Mouse (Mus musculus): ENCODE results near the gene Fundc2. TPM values are rescaled to one million over a fixed set of nuclear protein-coding genes. Genes with fewer than 3 reads are reported as not detected.

Gene Fundc2
- 10 to 100 TPM; 40.8 to 54.5 TPM for total RNA-seq (2021)

GRCm38 (mm10) chrX:75382195-75382771 is at the start of gene Fundc2, which contains the start of gene F8:
TSS of gene Fundc2 (plus strand) at chrX:75382399.
TSS of gene F8 (minus strand) at chrX:75382615.
- DNase-seq (ENCODE audit: extremely low spot score in 1 of 2, low spot score in 1 of 2): peak; percentile 21 to 27

GRCm38 (mm10) chrX:75370197-75370596 is 12.0 kb upstream of the Fundc2 start:
- DNase-seq (ENCODE audit: extremely low spot score in 1 of 2, low spot score in 1 of 2): no peak

- DNase-seq (ENCODE audit: extremely low spot score in 1 of 2, low spot score in 1 of 2): no peak
Observed at GRCm38 (mm10) chrX:75372666-75373425, 9.4 kb upstream of the Fundc2 start.

GRCm38 (mm10) chrX:75376815-75377214 is 5.4 kb upstream of the Fundc2 start:
- no peak for DNase-seq (ENCODE audit: extremely low spot score in 1 of 2, low spot score in 1 of 2)

- DNase-seq (ENCODE audit: extremely low spot score in 1 of 2, low spot score in 1 of 2): no peak
Observed at GRCm38 (mm10) chrX:75381176-75381575, 1.0 kb upstream of the Fundc2 start.

- no peak for DNase-seq (ENCODE audit: extremely low spot score in 1 of 2, low spot score in 1 of 2)
Observed at GRCm38 (mm10) chrX:75381699-75382098, 500 bp upstream of the Fundc2 start.

- DNase-seq (ENCODE audit: extremely low spot score in 1 of 2, low spot score in 1 of 2): no peak
Observed at GRCm38 (mm10) chrX:75399471-75399870, 17.3 kb downstream of the Fundc2 start.

- DNase-seq (ENCODE audit: extremely low spot score in 1 of 2, low spot score in 1 of 2): no peak
Observed at GRCm38 (mm10) chrX:75402668-75403067, 20.5 kb downstream of the Fundc2 start.

- DNase-seq (ENCODE audit: extremely low spot score in 1 of 2, low spot score in 1 of 2): no peak
Observed at GRCm38 (mm10) chrX:75403350-75403749, 21.2 kb downstream of the Fundc2 start.

GRCm38 (mm10) chrX:75409711-75410110 is 27.5 kb downstream of the Fundc2 start:
- DNase-seq (ENCODE audit: extremely low spot score in 1 of 2, low spot score in 1 of 2): no peak

GRCm38 (mm10) chrX:75415936-75416785 is 34.0 kb downstream of the Fundc2 start, which contains the start of the genes Cmc4, Mtcp1 and Brcc3:
TSS of gene Cmc4 (minus strand) at chrX:75416584.
TSS of gene Mtcp1 (minus strand) at chrX:75416588.
TSS of gene Brcc3 (plus strand) at chrX:75416628.
- DNase-seq (ENCODE audit: extremely low spot score in 1 of 2, low spot score in 1 of 2): peak; percentile 57 to 67

Other genes with a start within 250 kb of the Fundc2 start
- gene Smim9, start 218.6 kb upstream of the Fundc2 start, total RNA-seq (2021): not detected
- gene F8, start 216 bp downstream of the Fundc2 start, total RNA-seq (2021): 1 to 10 TPM; 2.4 to 2.7 TPM
- gene Cmc4, start 34.2 kb downstream of the Fundc2 start, total RNA-seq (2021): 10 to 100 TPM; 12.4 to 15.1 TPM
- gene Mtcp1, start 34.2 kb downstream of the Fundc2 start, total RNA-seq (2021): 1 to 10 TPM; 6.1 to 8.7 TPM
- gene Brcc3, start 34.2 kb downstream of the Fundc2 start, total RNA-seq (2021): 10 to 100 TPM; 33.3 to 34.9 TPM
- gene Vbp1, start 131.9 kb downstream of the Fundc2 start, total RNA-seq (2021): 10 to 100 TPM; 69.1 to 78.1 TPM
- gene Rab39b, start 195.8 kb downstream of the Fundc2 start, total RNA-seq (2021): 10 to 100 TPM; 40.9 to 42.9 TPM